Mouse (Mus musculus) bone marrow, adult 2 months (tissue): ENCODE results near the gene Ccnf.

Experiments
- CTCF ChIP-seq: fragments of 200-500 bp; IDR thresholded peaks from 2 replicates; pipeline ENCODE4 v1.5.1; 2011; ENCODE audit warnings: low read length, control low read depth; ENCODE audit not compliant: control insufficient read depth, insufficient read depth
- POLR2A ChIP-seq: fragments of 200-500 bp; IDR thresholded peaks from 2 replicates; pipeline ENCODE4 v1.6.1; 2011; ENCODE audit warnings: low read depth, mild to moderate bottlenecking, control low read depth, low read length, borderline replicate concordance; ENCODE audit not compliant: control insufficient read depth

DNA sequence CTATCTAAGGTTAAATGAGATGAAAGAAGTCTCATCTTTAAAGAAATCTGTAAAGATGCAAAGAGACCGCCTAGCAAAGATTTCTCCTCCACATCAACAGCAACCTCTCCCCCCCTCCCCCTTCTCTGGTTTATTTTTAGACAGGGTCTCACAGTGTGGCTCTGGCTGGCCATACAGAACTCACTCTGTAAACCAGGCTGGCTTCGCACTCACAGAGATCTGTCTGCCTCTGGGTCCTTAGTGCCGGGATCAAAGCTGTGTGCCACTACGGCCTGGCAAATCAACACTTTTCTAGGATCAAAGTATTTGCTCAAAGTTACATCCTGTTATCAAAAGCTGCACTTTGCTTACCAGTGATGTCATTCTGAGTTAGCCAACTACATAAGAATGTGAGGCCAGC is 49.4 kb upstream of the Ccnf start:
- TF ChIP-seq CTCF (no peak), POLR2A (no peak)
